Mouse (Mus musculus): Measurements from ENCODE around the gene Rfx7. TPM values are rescaled to one million over a fixed set of nuclear protein-coding genes. Genes with fewer than 3 reads are reported as not detected.

Gene Rfx7
- polyA plus RNA-seq, 1 experiment from 2014 or later = 15.9 TPM

- Histone ChIP-seq H3K4me1 (peaks cover 52% of the 10 kb centered on the region), H3K36me3 (no peaks in the 10 kb centered on the region), H3K4me3 (peak overlapping the region; percentile 30), H3K9me3 (replicated peaks) (no peaks in the 10 kb centered on the region), H3K27ac (peak overlapping the region; percentile 89), H3K27me3 (ENCODE audit: low read depth, poor library complexity, severe bottlenecking) (no peaks in the 10 kb centered on the region)
- DNase-seq (ENCODE audit: low spot score) = peak; percentile 65
- WGBS = 12% methylated on average over 8 of the region's 8 CpGs
These were observed 120.9 kb downstream of the Rfx7 start for GRCm38 (mm10) chr9:72652961-72653360.

- no peaks in the 10 kb centered on the region for H3K9me3 ChIP-seq (replicated peaks)
- H3K27ac ChIP-seq = peak overlapping the region; percentile 89
- no peaks in the 10 kb centered on the region for H3K27me3 ChIP-seq (ENCODE audit: low read depth, poor library complexity, severe bottlenecking)
- peaks cover 52% of the 10 kb centered on the region for H3K4me1 ChIP-seq
- DNase-seq (ENCODE audit: low spot score) = peak; percentile 49
- WGBS = 44% methylated on average over 4 of the region's 4 CpGs
- no peaks in the 10 kb centered on the region for H3K36me3 ChIP-seq
- peak overlapping the region; percentile 30; the same call in 1 of the 2 replicates for H3K4me3 ChIP-seq
These were observed 121.5 kb downstream of the Rfx7 start for GRCm38 (mm10) chr9:72653533-72653932.

GRCm38 (mm10) chr9:72654593-72655242 is 122.7 kb downstream of the Rfx7 start:
- peak overlapping the region; percentile 74 for H3K27ac ChIP-seq
- H3K4me3 ChIP-seq = no peak overlapping the region
- H3K27me3 ChIP-seq (ENCODE audit: low read depth, poor library complexity, severe bottlenecking) = no peaks in the 10 kb centered on the region
- H3K9me3 ChIP-seq (replicated peaks) = no peaks in the 10 kb centered on the region
- 65% methylated on average over 6 of the region's 6 CpGs for WGBS
- peaks cover 52% of the 10 kb centered on the region for H3K4me1 ChIP-seq
- DNase-seq (ENCODE audit: low spot score) = peak; percentile 56
- H3K36me3 ChIP-seq = no peaks in the 10 kb centered on the region

GRCm38 (mm10) chr9:72655602-72656001 is 123.6 kb downstream of the Rfx7 start:
- H3K9me3 ChIP-seq (replicated peaks) = no peaks in the 10 kb centered on the region
- H3K4me3 ChIP-seq = no peak overlapping the region
- no peaks in the 10 kb centered on the region for H3K27me3 ChIP-seq (ENCODE audit: low read depth, poor library complexity, severe bottlenecking)
- H3K4me1 ChIP-seq = peaks cover 52% of the 10 kb centered on the region
- no peak for DNase-seq (ENCODE audit: low spot score)
- H3K36me3 ChIP-seq = no peaks in the 10 kb centered on the region
- 83% methylated on average over 5 of the region's 5 CpGs for WGBS
- H3K27ac ChIP-seq = peak overlapping the region; percentile 74

- 39% methylated on average over 4 of the region's 4 CpGs for WGBS
- Histone ChIP-seq H3K9me3 (replicated peaks) (no peaks in the 10 kb centered on the region), H3K27ac (peak overlapping the region; percentile 75), H3K4me3 (no peak overlapping the region), H3K4me1 (peaks cover 60% of the 10 kb centered on the region), H3K36me3 (no peaks in the 10 kb centered on the region), H3K27me3 (ENCODE audit: low read depth, poor library complexity, severe bottlenecking) (no peaks in the 10 kb centered on the region)
- DNase-seq (ENCODE audit: low spot score) = no peak
These were observed 124.5 kb downstream of the Rfx7 start for GRCm38 (mm10) chr9:72656491-72656890.

- DNase-seq (ENCODE audit: low spot score) = no peak
- H3K9me3 ChIP-seq (replicated peaks) = no peaks in the 10 kb centered on the region
- H3K27me3 ChIP-seq (ENCODE audit: low read depth, poor library complexity, severe bottlenecking) = no peaks in the 10 kb centered on the region
- H3K4me1 ChIP-seq = peaks cover 60% of the 10 kb centered on the region
- no peak overlapping the region for H3K4me3 ChIP-seq
- H3K27ac ChIP-seq = peak overlapping the region; percentile 75
- WGBS = 66% methylated on average over 3 of the region's 3 CpGs
- H3K36me3 ChIP-seq = no peaks in the 10 kb centered on the region
These were observed 124.9 kb downstream of the Rfx7 start for GRCm38 (mm10) chr9:72656940-72657339.

GRCm38 (mm10) chr9:72657694-72658093 is 125.7 kb downstream of the Rfx7 start:
- Histone ChIP-seq H3K9me3 (replicated peaks) (no peaks in the 10 kb centered on the region), H3K4me1 (peaks cover 52% of the 10 kb centered on the region), H3K27ac (no peak overlapping the region), H3K4me3 (no peak overlapping the region), H3K27me3 (ENCODE audit: low read depth, poor library complexity, severe bottlenecking) (no peaks in the 10 kb centered on the region), H3K36me3 (peaks cover 2% of the 10 kb centered on the region; the same call in 1 of the 2 replicates)
- DNase-seq (ENCODE audit: low spot score) = no peak
- 93% methylated on average over 1 of the region's 1 CpGs for WGBS

GRCm38 (mm10) chr9:72660139-72660538 is 128.1 kb downstream of the Rfx7 start:
- Histone ChIP-seq H3K4me3 (no peak overlapping the region), H3K36me3 (peaks cover 17% of the 10 kb centered on the region), H3K27ac (no peak overlapping the region), H3K4me1 (peaks cover 49% of the 10 kb centered on the region), H3K9me3 (replicated peaks) (no peaks in the 10 kb centered on the region), H3K27me3 (ENCODE audit: low read depth, poor library complexity, severe bottlenecking) (no peaks in the 10 kb centered on the region)
- DNase-seq (ENCODE audit: low spot score) = no peak
- 85% methylated on average over 4 of the region's 4 CpGs for WGBS

- Histone ChIP-seq H3K27ac (peak overlapping the region; percentile 100), H3K4me3 (peak overlapping the region; percentile 97; the same call in 1 of the 2 replicates), H3K27me3 (ENCODE audit: low read depth, poor library complexity, severe bottlenecking) (no peaks in the 10 kb centered on the region), H3K36me3 (peaks cover 25% of the 10 kb centered on the region), H3K4me1 (peaks cover 48% of the 10 kb centered on the region), H3K9me3 (replicated peaks) (no peaks in the 10 kb centered on the region)
- no peak for DNase-seq (ENCODE audit: low spot score)
- WGBS = 53% methylated on average over 1 of the region's 1 CpGs
These were observed 128.9 kb downstream of the Rfx7 start for GRCm38 (mm10) chr9:72660911-72661310.

GRCm38 (mm10) chr9:72661561-72661894 is 129.5 kb downstream of the Rfx7 start:
- Histone ChIP-seq H3K36me3 (peaks cover 30% of the 10 kb centered on the region), H3K27me3 (ENCODE audit: low read depth, poor library complexity, severe bottlenecking) (no peaks in the 10 kb centered on the region), H3K4me3 (peak overlapping the region; percentile 97), H3K27ac (peak overlapping the region; percentile 100), H3K9me3 (replicated peaks) (no peaks in the 10 kb centered on the region), H3K4me1 (peaks cover 43% of the 10 kb centered on the region)
- no peak for DNase-seq (ENCODE audit: low spot score)
- WGBS = 2% methylated on average over 13 of the region's 13 CpGs

GRCm38 (mm10) chr9:72661895-72662661 is 130.0 kb downstream of the Rfx7 start, which contains the start of gene Nedd4:
Gene Nedd4 (plus strand): TSS chr9:72662346.
- peak; percentile 98 for DNase-seq (ENCODE audit: low spot score)
- under 1% methylated on average over 76 of the region's 83 CpGs for WGBS

GRCm38 (mm10) chr9:72662691-72663533 is 130.9 kb downstream of the Rfx7 start:
- under 1% methylated on average over 55 of the region's 55 CpGs for WGBS
- peaks cover 31% of the 10 kb centered on the region for H3K4me1 ChIP-seq

More at GRCm38 (mm10) chr9:72661895-72662661, 130.0 kb downstream of the Rfx7 start, which contains the start of gene Nedd4:
- Histone ChIP-seq H3K27ac (peak within 1 kb of the TSS; percentile 100), H3K4me1 (peaks cover 38% of the 10 kb centered on the region), H3K4me3 (peak within 1 kb of the TSS; percentile 97), H3K36me3 (peaks cover 36% of the 10 kb centered on the region), H3K9me3 (replicated peaks) (no peaks in the 10 kb centered on the region), H3K27me3 (ENCODE audit: low read depth, poor library complexity, severe bottlenecking) (no peaks in the 10 kb centered on the region)

More at GRCm38 (mm10) chr9:72662691-72663533, 130.9 kb downstream of the Rfx7 start:
- Histone ChIP-seq H3K4me3 (peak overlapping the region; percentile 97), H3K9me3 (replicated peaks) (no peaks in the 10 kb centered on the region), H3K27ac (peak overlapping the region; percentile 100), H3K36me3 (peaks cover 44% of the 10 kb centered on the region), H3K27me3 (ENCODE audit: low read depth, poor library complexity, severe bottlenecking) (no peaks in the 10 kb centered on the region)
- DNase-seq (ENCODE audit: low spot score) = peak; percentile 85
